Mouse (Mus musculus) myocyte (in vitro differentiated cells): Measurements from ENCODE around the gene Krtap1-3. TPM values are rescaled to one million over a fixed set of nuclear protein-coding genes. Genes with fewer than 3 reads are reported as not detected.
"Not testable (repeated sequence)": the region's sequence is repeated elsewhere in the genome, so short reads cannot be mapped to it uniquely, and the experiment has no call there.

Source experiments
- H3K27me3 ChIP-seq: one replicate; pipeline ENCODE4 v1.6.1; 2011; ENCODE audit not compliant: control insufficient read depth, insufficient read depth, insufficient read length
- H3K36me3 ChIP-seq: one replicate; pipeline ENCODE4 v1.6.1; 2011; ENCODE audit not compliant: control insufficient read depth, insufficient read depth
- H3K4me2 ChIP-seq: one replicate; pipeline ENCODE4 v1.6.1; 2011; ENCODE audit warnings: low read depth, control low read depth
- H3K4me3 ChIP-seq: one replicate; pipeline ENCODE4 v1.5.1; 2011; ENCODE audit warnings: mild to moderate bottlenecking, control low read depth, moderate library complexity
- H3K79me2 ChIP-seq: one replicate; pipeline ENCODE4 v1.6.1; 2011; ENCODE audit not compliant: control insufficient read depth, insufficient read depth
- H3ac ChIP-seq: one replicate; pipeline ENCODE4 v1.6.1; 2011; ENCODE audit not compliant: control insufficient read depth, insufficient read length
- CEBPB ChIP-seq: IDR thresholded peaks from 2 replicates; pipeline ENCODE4 v1.6.1; 2011; ENCODE audit warnings: mild to moderate bottlenecking, moderate library complexity; ENCODE audit not compliant: poor library complexity, insufficient read depth, severe bottlenecking
- E2F4 ChIP-seq: IDR thresholded peaks from one replicate; pipeline ENCODE4 v1.6.1; 2011; ENCODE audit warnings: mild to moderate bottlenecking, control low read depth, moderate library complexity; ENCODE audit not compliant: insufficient read depth
- MAX ChIP-seq: IDR thresholded peaks from one replicate; pipeline ENCODE4 v1.6.1; 2011; ENCODE audit warnings: low read depth, mild to moderate bottlenecking, control low read depth
- MYOD1 ChIP-seq, 3 experiments: IDR thresholded peaks; one replicate each; pipeline ENCODE4 v1.6.1; 2011; ENCODE audit warnings: control low read depth in 2 of 3, low read depth in 2 of 3, mild to moderate bottlenecking in 2 of 3, moderate library complexity in 1 of 3; ENCODE audit not compliant: insufficient read length in 2 of 3, control insufficient read depth in 1 of 3
- MYOG ChIP-seq, 3 experiments: IDR thresholded peaks; one replicate each; pipeline ENCODE4 v1.6.1; 2011; ENCODE audit warnings: control low read depth in 2 of 3, low read depth in 2 of 3, mild to moderate bottlenecking in 2 of 3; ENCODE audit not compliant: insufficient read length in 2 of 3, control insufficient read depth in 1 of 3, insufficient read depth in 1 of 3
- POLR2A ChIP-seq: IDR thresholded peaks from one replicate; pipeline ENCODE4 v1.6.1; 2011; ENCODE audit warnings: low read depth, mild to moderate bottlenecking, control low read depth, moderate library complexity; ENCODE audit not compliant: insufficient read length
- POLR2AphosphoS2 ChIP-seq: IDR thresholded peaks from one replicate; pipeline ENCODE4 v1.6.1; 2011; ENCODE audit warnings: low read depth, control low read depth; ENCODE audit not compliant: insufficient read length
- REST ChIP-seq: IDR thresholded peaks from one replicate; pipeline ENCODE4 v1.6.1; 2011; ENCODE audit warnings: mild to moderate bottlenecking, control low read depth, moderate library complexity; ENCODE audit not compliant: insufficient read depth, insufficient read length
- SRF ChIP-seq: IDR thresholded peaks from one replicate; pipeline ENCODE4 v1.6.1; 2011; ENCODE audit warnings: low read depth; ENCODE audit not compliant: control insufficient read depth, insufficient read length
- TCF12 ChIP-seq: IDR thresholded peaks from one replicate; pipeline ENCODE4 v1.6.1; 2011; ENCODE audit warnings: mild to moderate bottlenecking, control low read depth; ENCODE audit not compliant: poor library complexity, insufficient read depth, severe bottlenecking
- TCF3 ChIP-seq: IDR thresholded peaks from one replicate; pipeline ENCODE4 v1.6.1; 2011; ENCODE audit warnings: low read depth, control low read depth; ENCODE audit not compliant: insufficient read length
- USF1 ChIP-seq: IDR thresholded peaks from one replicate; pipeline ENCODE4 v1.6.1; 2011; ENCODE audit warnings: low read depth, mild to moderate bottlenecking, control low read depth, moderate library complexity
- polyA plus RNA-seq: library from polyadenylated mRNA; unstranded; fragments of >200 nt; fragmentation: generic; extraction: Trizol; gene quantifications from one replicate; pipeline ENCODE4 v1.2.1, GENCODE M21; 2012; ENCODE audit warnings: missing spikeins

Gene Krtap1-3
- polyA plus RNA-seq, 1 experiment: not detected

GRCm38 (mm10) chr11:99630890-99631289 is 39.8 kb upstream of the Krtap1-3 start:
- Histone ChIP-seq H3K36me3 (no peaks in the 10 kb centered on the region), H3K4me2 (no peak overlapping the region), H3K27me3 (no peaks in the 10 kb centered on the region), H3ac (no peak overlapping the region), H3K79me2 (no peaks in the 10 kb centered on the region), H3K4me3 (no peak overlapping the region)
- TF ChIP-seq TCF3: no peak
- TF ChIP-seq POLR2AphosphoS2: no peak
- no peak for TF ChIP-seq MYOG (IDR thresholded peaks at IDR 0.05; ENCODE audit: control insufficient read depth in 1 of 3, insufficient read depth in 1 of 3, insufficient read length in 2 of 3, low read depth in 2 of 3)
- TF ChIP-seq SRF: no peak
- TF ChIP-seq REST: no peak
- TF ChIP-seq USF1: no peak
- no peak for TF ChIP-seq TCF12
- TF ChIP-seq MAX: no peak
- TF ChIP-seq E2F4: no peak
- TF ChIP-seq MYOD1 (IDR thresholded peaks at IDR 0.05; ENCODE audit: control insufficient read depth in 1 of 3, insufficient read length in 2 of 3, low read depth in 2 of 3): no peak
- no peak for TF ChIP-seq CEBPB

DNA sequence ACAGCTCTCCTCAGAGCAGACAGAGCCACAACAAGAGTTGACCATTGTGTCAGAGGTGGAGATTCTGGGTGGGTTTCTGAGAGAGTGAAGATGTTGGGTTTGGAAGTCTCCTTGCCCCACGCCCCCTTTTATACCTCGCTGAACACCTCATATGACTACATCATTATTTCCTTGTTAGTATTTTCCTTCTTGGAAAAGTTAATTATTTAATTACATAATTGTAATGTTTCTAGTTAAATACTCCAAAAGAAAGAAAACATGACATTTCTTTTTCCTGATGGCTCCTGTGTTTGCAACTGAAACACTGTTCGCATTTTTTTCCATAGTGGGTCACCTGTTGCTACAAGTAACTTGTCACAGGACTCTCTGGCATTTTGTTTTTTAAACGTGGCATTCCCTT is 37.0 kb upstream of the Krtap1-3 start, which contains the start of gene Krtap4-1:
Gene Krtap4-1 (minus strand): TSS at position 101 of the 400 bp plus-strand sequence.
- no peaks in the 10 kb centered on the region for H3K36me3 ChIP-seq
- no peak within 1 kb of the TSS for H3K4me2 ChIP-seq
- H3ac ChIP-seq: no peak within 1 kb of the TSS

GRCm38 (mm10) chr11:99620335-99620734 is 29.2 kb upstream of the Krtap1-3 start, which contains the start of gene Gm11562:
Gene Gm11562 (minus strand): TSS chr11:99620435.
- Histone ChIP-seq H3K4me2 (no peak within 1 kb of the TSS), H3K4me3 (no peak within 1 kb of the TSS), H3K27me3 (no peaks in the 10 kb centered on the region), H3K79me2 (no peaks in the 10 kb centered on the region), H3ac (no peak within 1 kb of the TSS), H3K36me3 (no peaks in the 10 kb centered on the region)
- TF ChIP-seq USF1 (no peak), POLR2A (no peak), MAX (no peak), CEBPB (no peak), TCF12 (no peak), E2F4 (no peak), REST (no peak), MYOG (IDR thresholded peaks at IDR 0.05; ENCODE audit: control insufficient read depth in 1 of 3, insufficient read depth in 1 of 3, insufficient read length in 2 of 3, low read depth in 2 of 3) (no peak), TCF3 (no peak), SRF (no peak), MYOD1 (IDR thresholded peaks at IDR 0.05; ENCODE audit: control insufficient read depth in 1 of 3, insufficient read length in 2 of 3, low read depth in 2 of 3) (no peak)

More for the DNA sequence above, 37.0 kb upstream of the Krtap1-3 start, which contains the start of gene Krtap4-1:
- H3K4me3 ChIP-seq: no peak within 1 kb of the TSS
- no peaks in the 10 kb centered on the region for H3K27me3 ChIP-seq
- no peak for TF ChIP-seq CEBPB
- no peak for TF ChIP-seq USF1
- no peak for TF ChIP-seq MYOD1 (IDR thresholded peaks at IDR 0.05; ENCODE audit: control insufficient read depth in 1 of 3, insufficient read length in 2 of 3, low read depth in 2 of 3)
- no peak for TF ChIP-seq SRF
- no peak for TF ChIP-seq TCF3
- no peak for TF ChIP-seq POLR2A
- TF ChIP-seq TCF12: no peak
- no peak for TF ChIP-seq REST
- TF ChIP-seq MAX: no peak
- no peak for TF ChIP-seq MYOG (IDR thresholded peaks at IDR 0.05; ENCODE audit: control insufficient read depth in 1 of 3, insufficient read depth in 1 of 3, insufficient read length in 2 of 3, low read depth in 2 of 3)
- TF ChIP-seq E2F4: no peak
- no peaks in the 10 kb centered on the region for H3K79me2 ChIP-seq

- no peak for TF ChIP-seq MYOG (IDR thresholded peaks at IDR 0.05; ENCODE audit: control insufficient read depth in 1 of 3, insufficient read depth in 1 of 3, insufficient read length in 2 of 3, low read depth in 2 of 3)
- TF ChIP-seq REST: no peak
- no peak for TF ChIP-seq SRF
- TF ChIP-seq POLR2A: no peak
- TF ChIP-seq TCF3: no peak
- no peak for TF ChIP-seq MYOD1 (IDR thresholded peaks at IDR 0.05; ENCODE audit: control insufficient read depth in 1 of 3, insufficient read length in 2 of 3, low read depth in 2 of 3)
- TF ChIP-seq POLR2AphosphoS2: no peak
- Histone ChIP-seq H3K4me3 (no peak within 1 kb of the TSS), H3K27me3 (no peaks in the 10 kb centered on the region), H3ac (no peak within 1 kb of the TSS), H3K4me2 (no peak within 1 kb of the TSS), H3K79me2 (no peaks in the 10 kb centered on the region), H3K36me3 (no peaks in the 10 kb centered on the region)
Measured at GRCm38 (mm10) chr11:99614796-99615363, 23.7 kb upstream of the Krtap1-3 start, which contains the start of gene Krtap2-4. Gene Krtap2-4 (minus strand): TSS chr11:99614846.

DNA sequence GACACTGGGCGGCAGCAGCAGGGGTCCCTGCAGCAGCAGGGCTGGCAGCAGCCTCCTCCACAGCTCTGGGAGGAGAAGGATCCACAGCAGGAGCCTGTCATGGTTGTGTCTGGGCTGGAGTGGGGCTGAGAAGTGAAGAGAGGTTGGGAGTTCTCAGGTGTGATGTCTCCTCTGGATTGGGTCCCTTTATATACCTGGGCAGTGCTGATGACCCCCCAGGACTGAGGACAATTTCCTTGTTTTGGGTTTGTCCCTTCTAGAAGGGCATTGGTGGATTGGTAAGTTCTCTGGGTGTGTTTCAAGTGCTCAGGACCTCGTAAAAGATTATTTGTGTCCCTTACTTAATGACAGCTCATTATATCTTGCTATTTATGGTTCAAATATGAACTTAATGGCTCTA is 18.9 kb upstream of the Krtap1-3 start, which contains the start of gene Gm11937:
Gene Gm11937 (minus strand): TSS at position 101 of the 400 bp plus-strand sequence.
- H3K36me3 ChIP-seq, H3K27me3 ChIP-seq, H3K79me2 ChIP-seq, H3K4me2 ChIP-seq, H3ac ChIP-seq, H3K4me3 ChIP-seq: not testable (repeated sequence)
